Mouse (Mus musculus): ENCODE results near the gene 4930564D02Rik.

GRCm38 (mm10) chr3:105072536-105072935, 5.9 kb downstream of the 4930564D02Rik start:
- TF ChIP-seq CTCF (IDR thresholded peaks at IDR 0.05; ENCODE audit: low read depth) (no peak), EP300 (IDR thresholded peaks at IDR 0.05; ENCODE audit: low read depth) (no peak)
